Comparison of ENCODE assay signal across 9 mouse cellular contexts in genomic region chr19:32102976-32103300, GRCm38 (mm10). TPM values are rescaled to one million over a fixed set of nuclear protein-coding genes. Genes with fewer than 3 reads are reported as not detected.
A peak's percentile ranks its signal among the peaks of the same experiment; 100 is the strongest.
DNase-seq lines count a peak whose midpoint lies in the region; ATAC-seq and TF ChIP-seq lines count a peak whose summit lies in the region.
"Had no signal": no experiment of that assay in that cellular context is flagged by ENCODE, and none has a peak within 500 bp of the region (broad histone marks: within the 10 kb centered on the region; RNA-seq: fewer than 3 reads in every experiment).

No protein-coding gene starts in this region.

- 21% methylated on average over 9 of the region's 9 CpGs for WGBS in heart, postnatal 0 days
- WGBS in hindbrain, embryonic 12.5 days, result 8% methylated on average over 9 of the region's 9 CpGs
- WGBS in midbrain, embryonic 12.5 days, result 4% methylated on average over 9 of the region's 9 CpGs

- no peak for TF ChIP-seq EP300 in heart, postnatal 0 days (IDR thresholded peaks at IDR 0.05; ENCODE audit: low read depth)

- H3K27ac ChIP-seq in heart, postnatal 0 days (ENCODE audit: low read depth), result no peak overlapping the region
- peak overlapping the region; percentile 46; the same call in 1 of the 2 replicates for H3K27ac ChIP-seq in hindbrain, embryonic 12.5 days
- peak overlapping the region; percentile 31 for H3K27ac ChIP-seq in midbrain, embryonic 12.5 days (replicated peaks)

- H3K9me3 ChIP-seq in heart, postnatal 0 days (replicated peaks; ENCODE audit: control insufficient read depth, low read length), result no peaks in the 10 kb centered on the region
- no peaks in the 10 kb centered on the region for H3K9me3 ChIP-seq in hindbrain, embryonic 12.5 days (replicated peaks)
- no peaks in the 10 kb centered on the region for H3K9me3 ChIP-seq in midbrain, embryonic 12.5 days
- H3K9me3 ChIP-seq: G1E had no signal

- peak overlapping the region; percentile 16; the same call in 1 of the 2 replicates for H3K4me3 ChIP-seq in heart, postnatal 0 days (ENCODE audit: low read depth, low read length)
- H3K4me3 ChIP-seq in hindbrain, embryonic 12.5 days, result peak overlapping the region; percentile 29
- H3K4me3 ChIP-seq in midbrain, embryonic 12.5 days, result peak overlapping the region; percentile 34

- intact Hi-C loops in heart, postnatal 36 days (cut with DNase I), result no loop called here

- H3K4me2 ChIP-seq in heart, postnatal 0 days (ENCODE audit: low read depth, low read length), result peak overlapping the region; percentile 37
- peak overlapping the region; percentile 55 for H3K4me2 ChIP-seq in hindbrain, embryonic 12.5 days (replicated peaks)
- peak overlapping the region; percentile 55 for H3K4me2 ChIP-seq in midbrain, embryonic 12.5 days (replicated peaks)

- TF ChIP-seq CTCF in heart, postnatal 0 days (IDR thresholded peaks at IDR 0.05; ENCODE audit: low read depth), result no peak

- no peak for DNase-seq in heart, postnatal 0 days (ENCODE audit: low spot score)
- DNase-seq in heart, postnatal 36 days, result no peak
- DNase-seq in embryo, embryonic 10.5 days (ENCODE audit: low spot score), result peak; percentile 40
- no peak for DNase-seq in adrenal gland, postnatal 36 days
- no peak for DNase-seq in spleen, adult 18-20 months
- no peak for DNase-seq in ovary, postnatal 10 days (ENCODE audit: low spot score)

- H3K36me3 ChIP-seq in heart, postnatal 0 days (replicated peaks; ENCODE audit: control insufficient read depth, insufficient read depth, low read length), result no peaks in the 10 kb centered on the region
- H3K36me3 ChIP-seq in hindbrain, embryonic 12.5 days, result no peaks in the 10 kb centered on the region
- no peaks in the 10 kb centered on the region for H3K36me3 ChIP-seq in midbrain, embryonic 12.5 days
- H3K36me3 ChIP-seq: G1E had no signal

- H3K9ac ChIP-seq in heart, postnatal 0 days (replicated peaks; ENCODE audit: low read depth, low read length), result no peak overlapping the region
- H3K9ac ChIP-seq in hindbrain, embryonic 12.5 days, result 0 out of 2 replicates have a peak overlapping the region, but pooled peaks have one; percentile 28
- H3K9ac ChIP-seq in midbrain, embryonic 12.5 days (replicated peaks), result peak overlapping the region; percentile 29

- H3K27me3 ChIP-seq in heart, postnatal 0 days (ENCODE audit: control insufficient read depth, insufficient read depth, low read length), result no peaks in the 10 kb centered on the region
- H3K27me3 ChIP-seq in hindbrain, embryonic 12.5 days, result no peaks in the 10 kb centered on the region
- peaks cover 10% of the 10 kb centered on the region for H3K27me3 ChIP-seq in midbrain, embryonic 12.5 days

- no peak for ATAC-seq in heart, postnatal 0 days (ENCODE audit: insufficient read depth, low read depth)
- peak; percentile 57 for ATAC-seq in hindbrain, embryonic 12.5 days (ENCODE audit: low FRiP score)
- peak; percentile 59 for ATAC-seq in midbrain, embryonic 12.5 days (ENCODE audit: low FRiP score, low read depth)

- peaks cover 14% of the 10 kb centered on the region; the same call in 1 of the 2 replicates for H3K4me1 ChIP-seq in heart, postnatal 0 days (ENCODE audit: control insufficient read depth, insufficient read depth)
- H3K4me1 ChIP-seq in hindbrain, embryonic 12.5 days, result 0 out of 2 replicates have a peak, but pooled peaks cover 9% of the 10 kb centered on the region
- H3K4me1 ChIP-seq in midbrain, embryonic 12.5 days, result peaks cover 6% of the 10 kb centered on the region; the same call in 1 of the 2 replicates

RNA-seq across cellular contexts. Expression of gene Asah2, which starts 5.1 kb away (rescaled TPM):
- 12.0 and 17.6 TPM in 2 replicates for total RNA-seq in heart, postnatal 0 days (2014; rRNA removed; ENCODE audit: low replicate concordance)
- polyA plus RNA-seq in heart, postnatal 0 days (2015; fragmentation: Nextera tagmentation; extraction: Ambion mirVana), result 1.9 and 2.1 TPM in 2 replicates
- total RNA-seq in heart, postnatal 36 days (2021), result 10 to 100 TPM; 12.9 to 14.3 TPM
- polyA plus RNA-seq in hindbrain, embryonic 12.5 days (2016; fragmentation: Nextera tagmentation; extraction: Ambion mirVana), result 0.56 and 0.76 TPM in 2 replicates
- 0.42 and 0.50 TPM in 2 replicates for polyA plus RNA-seq in midbrain, embryonic 12.5 days (2016; fragmentation: Nextera tagmentation; extraction: Ambion mirVana)
- 10 to 100 TPM; 19.3 to 24.2 TPM for total RNA-seq in adrenal gland, postnatal 36 days (2021)
